In the genomic region with DNA sequence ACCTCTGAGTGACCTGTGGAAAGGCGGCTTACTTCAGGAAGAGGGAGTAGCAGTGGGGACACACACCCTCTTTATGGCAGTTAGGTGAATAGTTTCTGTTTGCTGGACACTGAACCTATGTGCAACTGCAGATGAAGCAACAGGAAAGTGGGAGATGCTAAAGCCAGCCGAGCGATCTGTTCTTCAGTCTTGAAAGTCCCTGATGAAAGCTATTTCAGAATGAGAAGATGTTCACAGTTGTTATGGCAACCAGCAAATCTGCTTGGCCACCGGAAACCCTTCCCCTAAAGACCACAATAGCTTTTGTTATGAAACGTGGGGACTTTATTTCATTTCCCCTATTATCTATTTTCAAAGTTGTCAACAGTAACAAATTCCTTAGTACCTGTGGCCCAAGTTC, we compare ENCODE assay signal across 19 mouse cellular contexts. TPM values are rescaled to one million over a fixed set of nuclear protein-coding genes. Genes with fewer than 3 reads are reported as not detected.
A peak's percentile ranks its signal among the peaks of the same experiment; 100 is the strongest.
DNase-seq lines count a peak whose midpoint lies in the region; ATAC-seq lines count a peak whose summit lies in the region.
"Had no signal": no experiment of that assay in that cellular context is flagged by ENCODE, and none has a peak within 500 bp of the region (broad histone marks: within the 10 kb centered on the region; RNA-seq: fewer than 3 reads in every experiment).

No protein-coding gene starts in this region.

- WGBS in midbrain, embryonic 14.5 days: 30% methylated on average over 5 of the region's 5 CpGs
- 35% methylated on average over 5 of the region's 5 CpGs for WGBS in midbrain, embryonic 16.5 days
- 11% methylated on average over 5 of the region's 5 CpGs for WGBS in macrophage (ENCODE audit: missing documents)

- H3K9ac ChIP-seq in midbrain, embryonic 14.5 days (replicated peaks; ENCODE audit: low read length): no peak overlapping the region
- H3K9ac ChIP-seq in midbrain, embryonic 16.5 days (ENCODE audit: low read depth, low read length): no peak overlapping the region
- H3K9ac ChIP-seq: embryonic facial prominence, embryonic 15.5 days; forebrain, embryonic 13.5 days; hindbrain, embryonic 13.5 days; liver, embryonic 15.5 days; midbrain, embryonic 12.5 days; neural tube, embryonic 12.5 days had no signal

- no peak overlapping the region for H3K27ac ChIP-seq in midbrain, embryonic 14.5 days (replicated peaks; ENCODE audit: low read depth, low read length)
- no peak overlapping the region for H3K27ac ChIP-seq in midbrain, embryonic 16.5 days (ENCODE audit: low read length)
- peak overlapping the region; percentile 97 for H3K27ac ChIP-seq in macrophage
- H3K27ac ChIP-seq: embryonic facial prominence, embryonic 15.5 days; forebrain, embryonic 13.5 days; hindbrain, embryonic 13.5 days; liver, embryonic 15.5 days; midbrain, embryonic 12.5 days; neural tube, embryonic 12.5 days had no signal

- no peaks in the 10 kb centered on the region for H3K36me3 ChIP-seq in midbrain, embryonic 14.5 days (ENCODE audit: control insufficient read depth, insufficient read depth, low read length)
- H3K36me3 ChIP-seq in midbrain, embryonic 16.5 days (ENCODE audit: control insufficient read depth, insufficient read depth, low read length): no peaks in the 10 kb centered on the region
- no peaks in the 10 kb centered on the region for H3K36me3 ChIP-seq in macrophage (ENCODE audit: inconsistent target)
- no peaks in the 10 kb centered on the region for H3K36me3 ChIP-seq in splenic B cell, adult 2 months (ENCODE audit: control insufficient read depth, insufficient read depth, low read length, poor library complexity, severe bottlenecking)
- H3K36me3 ChIP-seq: embryonic facial prominence, embryonic 15.5 days; hindbrain, embryonic 13.5 days; liver, embryonic 15.5 days; midbrain, embryonic 12.5 days; neural tube, embryonic 12.5 days had no signal

- H3K4me1 ChIP-seq in midbrain, embryonic 14.5 days (ENCODE audit: control insufficient read depth, insufficient read depth, low read length): no peaks in the 10 kb centered on the region
- H3K4me1 ChIP-seq in midbrain, embryonic 16.5 days (ENCODE audit: control insufficient read depth, insufficient read depth, low read length): peaks cover 6% of the 10 kb centered on the region; the same call in 1 of the 2 replicates
- H3K4me1 ChIP-seq: embryonic facial prominence, embryonic 15.5 days; forebrain, embryonic 13.5 days; midbrain, embryonic 12.5 days had no signal

- no peaks in the 10 kb centered on the region for H3K79me2 ChIP-seq in macrophage (ENCODE audit: inconsistent target)

- H3K4me2 ChIP-seq in midbrain, embryonic 14.5 days (ENCODE audit: low read length): no peak overlapping the region
- H3K4me2 ChIP-seq in midbrain, embryonic 16.5 days (ENCODE audit: low read length): no peak overlapping the region
- H3K4me2 ChIP-seq: embryonic facial prominence, embryonic 15.5 days; forebrain, embryonic 13.5 days; hindbrain, embryonic 13.5 days; liver, embryonic 15.5 days; midbrain, embryonic 12.5 days; neural tube, embryonic 12.5 days had no signal

- no peaks in the 10 kb centered on the region for H3K27me3 ChIP-seq in midbrain, embryonic 14.5 days (ENCODE audit: control insufficient read depth, insufficient read depth, low read length)
- no peaks in the 10 kb centered on the region for H3K27me3 ChIP-seq in midbrain, embryonic 16.5 days (ENCODE audit: control insufficient read depth, insufficient read depth, low read depth, low read length)
- no peaks in the 10 kb centered on the region for H3K27me3 ChIP-seq in splenic B cell, adult 2 months (ENCODE audit: control insufficient read depth, insufficient read depth, low read length, poor library complexity, severe bottlenecking)
- H3K27me3 ChIP-seq: embryonic facial prominence, embryonic 15.5 days; hindbrain, embryonic 13.5 days; liver, embryonic 15.5 days; neural tube, embryonic 12.5 days had no signal

- no peak overlapping the region for H3K4me3 ChIP-seq in midbrain, embryonic 14.5 days (replicated peaks; ENCODE audit: low read depth, low read length)
- no peak overlapping the region for H3K4me3 ChIP-seq in midbrain, embryonic 16.5 days (ENCODE audit: low read depth, low read length)
- H3K4me3 ChIP-seq in macrophage (ENCODE audit: inconsistent target): no peak overlapping the region
- H3K4me3 ChIP-seq: embryonic facial prominence, embryonic 15.5 days; forebrain, embryonic 13.5 days; hindbrain, embryonic 13.5 days; liver, embryonic 15.5 days; midbrain, embryonic 12.5 days; neural tube, embryonic 12.5 days had no signal

- DNase-seq in midbrain, embryonic 14.5 days: peak; percentile 37
- peak; percentile 51 for DNase-seq in T-cell, adult 2 months (ENCODE audit: low spot score)
- DNase-seq in splenic B cell, adult 2 months (ENCODE audit: low read depth, low spot score): peak; percentile 89
- DNase-seq in gastrocnemius, adult 18-20 months (ENCODE audit: low spot score): no peak
- DNase-seq in embryo, embryonic 10 days (ENCODE audit: low spot score): no peak
- DNase-seq: cerebellum, adult 2 months; heart, postnatal 10 days; kidney, adult 2 months; kidney, postnatal 36 days; lung, postnatal 10 days; thymus, postnatal 36 days had no signal

- no peak for ATAC-seq in midbrain, embryonic 14.5 days (ENCODE audit: low FRiP score, low TSS enrichment)
- no peak for ATAC-seq in midbrain, embryonic 16.5 days
- ATAC-seq: forebrain, embryonic 13.5 days had no signal

- H3K9me3 ChIP-seq in midbrain, embryonic 14.5 days (ENCODE audit: control insufficient read depth, low read length): no peaks in the 10 kb centered on the region
- H3K9me3 ChIP-seq in midbrain, embryonic 16.5 days (replicated peaks; ENCODE audit: control insufficient read depth, low read length, poor library complexity, severe bottlenecking): no peaks in the 10 kb centered on the region
- H3K9me3 ChIP-seq: embryonic facial prominence, embryonic 15.5 days; forebrain, embryonic 13.5 days; hindbrain, embryonic 13.5 days; liver, embryonic 15.5 days; midbrain, embryonic 12.5 days had no signal

RNA-seq across cellular contexts. Expression of gene Mdm1, which starts 41.0 kb away (rescaled TPM):
- 29.6 and 32.3 TPM in 2 replicates for polyA plus RNA-seq in midbrain, embryonic 14.5 days (2014; fragmentation: Nextera tagmentation; extraction: Ambion mirVana)
- 30.6 and 31.7 TPM in 2 replicates for polyA plus RNA-seq in midbrain, embryonic 16.5 days (2015; fragmentation: Nextera tagmentation; extraction: Ambion mirVana)
- total RNA-seq in macrophage (2018; cell fraction: chromatin; rRNA removed): 10 to 100 TPM in 17 of 26 experiments, 1 to 10 TPM in 9; 2.6 to 22.4 (median 12.4) TPM
- total RNA-seq in macrophage (2018; cell fraction: cytosol; rRNA removed): 1 to 10 TPM; 1.5 to 4.7 (median 3.0) TPM
- total RNA-seq in macrophage (2018; cell fraction: nucleus; rRNA removed): 10 to 100 TPM in 8 of 26 experiments, 1 to 10 TPM in 18; 1.9 to 23.4 (median 8.5) TPM
- polyA plus RNA-seq in macrophage (2018): 3.3 to 6.4 TPM (median 4.7 TPM) in 3 replicates
- 1 to 10 TPM; 2.1 to 2.8 TPM for total RNA-seq in gastrocnemius, adult 18-20 months (2021)

Comparison
In these comparisons a context has a peak if more than half of its experiments do, and no peak if none do; other contexts are left out.
1. DNase-seq: peak in midbrain, embryonic 14.5 days (single experiment), T-cell, adult 2 months (single experiment) and splenic B cell, adult 2 months (single experiment); none in gastrocnemius, adult 18-20 months (single experiment) and embryo, embryonic 10 days (single experiment).